Mouse (Mus musculus): ENCODE measurements around the gene Gm3417.
"Not testable (repeated sequence)": the region's sequence is repeated elsewhere in the genome, so short reads cannot be mapped to it uniquely, and the experiment has no call there.

The Gm3417 gene

DNA sequence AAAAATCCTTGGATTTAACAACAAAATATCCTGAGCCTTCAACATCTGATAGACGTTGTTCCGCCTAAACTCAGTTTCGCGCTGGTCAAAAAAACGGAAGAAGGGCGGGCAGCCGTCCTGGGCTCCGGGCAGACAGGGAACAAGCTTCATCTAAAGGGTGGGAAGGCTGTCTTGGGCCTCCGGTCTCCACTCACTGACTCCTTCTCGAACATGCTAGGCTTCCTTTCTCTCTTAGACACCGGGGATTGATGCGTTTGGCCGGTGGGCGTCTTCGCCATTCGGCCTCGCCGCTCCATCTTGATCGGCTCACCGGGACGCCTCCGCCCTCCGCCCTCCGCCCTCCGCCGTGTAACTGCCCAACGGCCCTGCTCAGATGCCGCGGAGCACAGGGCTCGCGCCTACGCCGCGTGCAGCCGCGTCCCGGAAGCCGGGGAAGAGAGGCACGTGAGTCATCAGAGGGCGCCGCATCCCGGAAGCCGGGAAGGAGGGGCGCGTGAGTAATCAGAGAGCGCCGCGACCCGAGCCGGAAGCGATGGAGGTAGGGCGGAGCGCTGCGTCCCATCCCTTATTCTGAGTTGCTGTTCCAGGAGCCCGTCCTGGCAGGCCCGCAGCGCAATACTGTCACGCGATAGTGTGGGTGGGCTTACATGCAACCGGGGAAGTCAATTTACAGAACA, at the start of gene Gm3417, which contains the start of gene 9030025P20Rik:
Gene Gm3417 (minus strand): TSS at position 429 of the 677 bp plus-strand sequence.
Gene 9030025P20Rik (plus strand): TSS at position 107 of the 677 bp plus-strand sequence.
- not testable (repeated sequence) for DNase-seq (ENCODE audit: low read depth, low spot score)

DNA sequence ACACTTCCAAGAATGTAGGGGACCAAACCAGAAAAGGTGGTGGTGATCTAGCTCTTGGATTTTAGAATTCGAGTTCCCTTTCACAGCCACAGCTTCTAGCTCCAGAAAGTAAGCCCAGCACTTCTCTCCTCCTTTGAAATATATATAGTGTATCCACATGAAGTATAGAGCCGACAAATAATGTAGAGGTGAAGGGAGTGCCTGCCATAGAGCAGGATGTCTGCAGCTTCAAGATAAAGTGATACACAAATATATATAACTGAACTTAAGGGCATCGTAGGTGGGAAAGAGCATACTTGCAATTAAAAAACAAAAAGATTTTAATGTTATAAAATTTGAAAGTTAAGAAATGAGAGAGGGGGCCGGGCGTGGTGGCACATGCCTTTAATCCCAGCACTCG, 46.9 kb upstream of the Gm3417 start:
- DNase-seq (ENCODE audit: low read depth, low spot score), result not testable (repeated sequence)

DNA sequence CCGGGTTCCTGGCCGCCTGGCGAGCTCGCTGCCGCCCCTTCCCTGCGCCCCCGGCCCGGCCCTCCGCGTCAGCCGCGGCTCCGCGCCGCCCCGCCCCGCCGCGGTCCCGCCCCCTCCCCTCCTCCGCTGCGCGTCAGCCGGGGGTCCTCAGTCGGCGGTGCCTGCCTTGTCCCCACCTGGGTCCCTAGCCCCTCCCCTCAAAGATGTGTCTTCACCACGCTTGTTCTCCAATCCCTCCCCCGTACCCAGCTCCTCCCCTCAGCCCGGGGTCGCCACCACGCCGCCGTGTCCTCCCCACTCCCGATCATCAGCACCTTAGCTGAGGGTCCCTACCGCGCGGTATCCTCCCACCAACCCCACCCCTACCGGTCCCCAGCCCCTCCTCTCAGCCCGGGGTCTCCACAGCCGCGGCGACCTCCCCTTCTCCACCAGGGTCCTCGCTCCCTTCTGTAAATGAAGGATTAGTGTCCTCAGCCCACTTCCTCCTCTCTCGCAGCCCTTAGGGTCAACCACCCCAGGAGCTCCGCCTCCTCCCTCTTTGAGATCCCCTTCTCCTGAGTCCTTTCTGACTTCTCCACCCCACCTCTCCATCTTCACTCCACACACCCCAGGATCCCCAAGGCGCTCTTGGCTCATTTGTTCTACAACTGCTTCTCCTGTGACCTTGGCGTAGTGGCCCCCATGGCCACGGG, 46.1 kb upstream of the Gm3417 start:
- not testable (repeated sequence) for DNase-seq (ENCODE audit: low read depth, low spot score)

DNA sequence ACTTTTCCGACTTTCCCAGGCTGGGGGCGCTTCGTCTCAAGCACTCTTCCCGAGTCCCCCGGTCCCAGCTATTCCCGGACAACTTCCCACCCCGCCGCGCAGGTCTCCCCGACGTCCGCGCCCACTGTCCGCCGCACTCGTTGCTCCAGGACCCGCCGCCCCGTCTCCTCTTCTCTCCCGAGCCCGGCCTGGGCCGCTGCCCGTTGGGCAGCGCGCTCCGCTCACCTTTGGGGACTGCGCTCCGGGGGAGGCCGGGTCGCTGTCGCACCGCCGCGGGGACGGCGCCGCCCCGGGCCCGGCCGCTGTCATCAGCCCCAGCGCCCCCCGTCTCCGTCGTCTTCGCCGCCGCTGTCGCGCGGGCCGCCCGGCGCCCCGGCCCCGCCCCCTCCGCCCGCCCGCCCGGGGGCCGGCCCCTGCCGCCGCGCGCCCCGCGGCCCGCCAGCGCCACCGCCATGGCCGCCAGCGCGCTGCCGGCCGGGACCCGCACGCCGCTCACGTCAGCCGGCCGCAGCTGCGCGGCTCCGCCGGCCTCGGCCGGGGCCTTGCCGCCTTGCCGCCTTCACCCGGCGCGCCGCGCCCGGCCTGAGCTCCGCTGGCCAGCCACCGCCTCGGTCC, 45.4 kb upstream of the Gm3417 start:
- not testable (repeated sequence) for DNase-seq (ENCODE audit: low read depth, low spot score)

DNA sequence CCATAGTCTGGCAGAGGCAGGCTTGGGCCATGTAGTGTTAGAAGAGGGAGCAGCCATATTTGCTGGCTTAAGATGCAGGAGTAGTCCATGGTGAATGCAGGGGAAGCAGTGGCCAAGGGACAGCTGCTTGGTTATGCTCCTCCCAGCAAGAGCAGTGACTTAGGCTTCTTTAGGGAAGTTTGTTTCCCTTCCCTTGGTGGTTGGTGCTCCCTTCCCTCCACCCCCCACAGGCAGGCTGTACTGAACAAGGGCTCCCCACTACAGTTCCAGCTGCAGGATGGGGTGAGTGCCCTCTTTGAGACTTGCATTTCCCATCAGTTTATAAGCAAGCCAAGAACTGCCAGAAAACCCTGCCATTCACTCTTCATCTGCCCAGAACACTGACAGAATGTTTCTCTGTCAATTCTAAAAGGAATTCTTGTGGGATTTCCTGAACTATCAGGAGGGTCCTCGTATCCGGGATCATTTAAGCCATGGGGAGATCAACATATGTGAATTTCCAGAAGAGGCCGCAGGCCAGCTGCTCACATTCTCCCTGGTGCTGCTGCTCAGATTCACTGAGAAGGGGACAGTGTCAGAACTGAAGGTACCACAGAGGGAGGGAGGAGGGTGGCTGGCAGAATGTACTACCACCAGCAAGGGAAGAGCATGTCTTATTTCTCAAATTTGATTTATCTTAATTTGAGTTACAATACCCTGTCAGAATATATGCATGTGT, 43.1 kb upstream of the Gm3417 start:
- DNase-seq (ENCODE audit: low read depth, low spot score), result not testable (repeated sequence)

DNA sequence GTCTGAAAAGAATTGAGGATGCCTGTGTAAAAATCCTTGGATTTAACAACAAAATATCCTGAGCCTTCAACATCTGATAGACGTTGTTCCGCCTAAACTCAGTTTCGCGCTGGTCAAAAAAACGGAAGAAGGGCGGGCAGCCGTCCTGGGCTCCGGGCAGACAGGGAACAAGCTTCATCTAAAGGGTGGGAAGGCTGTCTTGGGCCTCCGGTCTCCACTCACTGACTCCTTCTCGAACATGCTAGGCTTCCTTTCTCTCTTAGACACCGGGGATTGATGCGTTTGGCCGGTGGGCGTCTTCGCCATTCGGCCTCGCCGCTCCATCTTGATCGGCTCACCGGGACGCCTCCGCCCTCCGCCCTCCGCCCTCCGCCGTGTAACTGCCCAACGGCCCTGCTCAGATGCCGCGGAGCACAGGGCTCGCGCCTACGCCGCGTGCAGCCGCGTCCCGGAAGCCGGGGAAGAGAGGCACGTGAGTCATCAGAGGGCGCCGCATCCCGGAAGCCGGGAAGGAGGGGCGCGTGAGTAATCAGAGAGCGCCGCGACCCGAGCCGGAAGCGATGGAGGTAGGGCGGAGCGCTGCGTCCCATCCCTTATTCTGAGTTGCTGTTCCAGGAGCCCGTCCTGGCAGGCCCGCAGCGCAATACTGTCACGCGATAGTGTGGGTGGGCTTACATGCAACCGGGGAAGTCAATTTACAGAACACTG, 31.3 kb upstream of the Gm3417 start, which contains the start of gene Gm3435:
Gene Gm3435 (plus strand): TSS at position 471 of the 708 bp plus-strand sequence.
- DNase-seq (ENCODE audit: low read depth, low spot score), result not testable (repeated sequence)

DNA sequence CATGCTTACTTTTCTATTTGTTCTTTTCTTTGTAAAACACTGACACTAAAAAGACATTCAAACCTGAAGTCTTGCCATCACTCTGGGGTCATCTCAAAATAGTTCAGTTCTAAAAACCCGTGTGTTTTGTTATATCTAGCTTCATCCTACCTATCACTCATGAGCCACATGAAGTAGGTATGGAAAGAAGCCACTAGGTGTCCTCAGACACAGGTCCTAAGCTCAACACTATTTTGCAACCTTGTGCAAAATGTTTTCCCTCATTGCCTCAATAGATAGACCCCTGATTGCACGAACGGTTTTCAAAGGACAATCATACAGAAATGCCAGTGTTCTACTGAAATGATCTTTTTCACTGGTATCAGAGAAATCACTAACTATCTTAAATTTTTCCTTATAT, 30.5 kb upstream of the Gm3417 start:
- DNase-seq (ENCODE audit: low read depth, low spot score), result not testable (repeated sequence)

DNA sequence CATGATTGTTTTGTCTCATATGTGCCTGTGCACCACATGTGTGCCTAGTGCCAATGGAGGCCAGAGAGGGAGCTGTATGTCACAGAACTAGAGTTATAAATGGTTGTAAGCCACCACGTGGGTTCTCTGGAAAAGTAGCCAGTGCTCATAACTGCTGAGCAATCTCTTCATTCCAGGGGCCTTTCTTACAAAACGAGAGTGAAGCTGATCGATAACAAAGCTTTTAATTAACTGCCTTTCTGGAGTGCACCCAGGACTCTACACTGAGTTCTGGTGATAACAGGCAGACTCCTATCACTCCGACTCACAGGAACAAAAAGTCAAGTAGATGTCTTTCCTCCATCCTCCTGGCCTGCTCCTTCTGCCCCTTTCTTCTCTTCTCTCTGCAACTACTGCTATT, 21.5 kb upstream of the Gm3417 start:
- not testable (repeated sequence) for DNase-seq (ENCODE audit: low read depth, low spot score)

DNA sequence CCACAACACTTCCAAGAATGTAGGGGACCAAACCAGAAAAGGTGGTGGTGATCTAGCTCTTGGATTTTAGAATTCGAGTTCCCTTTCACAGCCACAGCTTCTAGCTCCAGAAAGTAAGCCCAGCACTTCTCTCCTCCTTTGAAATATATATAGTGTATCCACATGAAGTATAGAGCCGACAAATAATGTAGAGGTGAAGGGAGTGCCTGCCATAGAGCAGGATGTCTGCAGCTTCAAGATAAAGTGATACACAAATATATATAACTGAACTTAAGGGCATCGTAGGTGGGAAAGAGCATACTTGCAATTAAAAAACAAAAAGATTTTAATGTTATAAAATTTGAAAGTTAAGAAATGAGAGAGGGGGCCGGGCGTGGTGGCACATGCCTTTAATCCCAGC, 15.6 kb upstream of the Gm3417 start:
- DNase-seq (ENCODE audit: low read depth, low spot score), result not testable (repeated sequence)

DNA sequence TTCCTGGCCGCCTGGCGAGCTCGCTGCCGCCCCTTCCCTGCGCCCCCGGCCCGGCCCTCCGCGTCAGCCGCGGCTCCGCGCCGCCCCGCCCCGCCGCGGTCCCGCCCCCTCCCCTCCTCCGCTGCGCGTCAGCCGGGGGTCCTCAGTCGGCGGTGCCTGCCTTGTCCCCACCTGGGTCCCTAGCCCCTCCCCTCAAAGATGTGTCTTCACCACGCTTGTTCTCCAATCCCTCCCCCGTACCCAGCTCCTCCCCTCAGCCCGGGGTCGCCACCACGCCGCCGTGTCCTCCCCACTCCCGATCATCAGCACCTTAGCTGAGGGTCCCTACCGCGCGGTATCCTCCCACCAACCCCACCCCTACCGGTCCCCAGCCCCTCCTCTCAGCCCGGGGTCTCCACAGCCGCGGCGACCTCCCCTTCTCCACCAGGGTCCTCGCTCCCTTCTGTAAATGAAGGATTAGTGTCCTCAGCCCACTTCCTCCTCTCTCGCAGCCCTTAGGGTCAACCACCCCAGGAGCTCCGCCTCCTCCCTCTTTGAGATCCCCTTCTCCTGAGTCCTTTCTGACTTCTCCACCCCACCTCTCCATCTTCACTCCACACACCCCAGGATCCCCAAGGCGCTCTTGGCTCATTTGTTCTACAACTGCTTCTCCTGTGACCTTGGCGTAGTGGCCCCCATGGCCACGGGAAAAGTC, 14.7 kb upstream of the Gm3417 start:
- DNase-seq (ENCODE audit: low read depth, low spot score), result not testable (repeated sequence)

DNA sequence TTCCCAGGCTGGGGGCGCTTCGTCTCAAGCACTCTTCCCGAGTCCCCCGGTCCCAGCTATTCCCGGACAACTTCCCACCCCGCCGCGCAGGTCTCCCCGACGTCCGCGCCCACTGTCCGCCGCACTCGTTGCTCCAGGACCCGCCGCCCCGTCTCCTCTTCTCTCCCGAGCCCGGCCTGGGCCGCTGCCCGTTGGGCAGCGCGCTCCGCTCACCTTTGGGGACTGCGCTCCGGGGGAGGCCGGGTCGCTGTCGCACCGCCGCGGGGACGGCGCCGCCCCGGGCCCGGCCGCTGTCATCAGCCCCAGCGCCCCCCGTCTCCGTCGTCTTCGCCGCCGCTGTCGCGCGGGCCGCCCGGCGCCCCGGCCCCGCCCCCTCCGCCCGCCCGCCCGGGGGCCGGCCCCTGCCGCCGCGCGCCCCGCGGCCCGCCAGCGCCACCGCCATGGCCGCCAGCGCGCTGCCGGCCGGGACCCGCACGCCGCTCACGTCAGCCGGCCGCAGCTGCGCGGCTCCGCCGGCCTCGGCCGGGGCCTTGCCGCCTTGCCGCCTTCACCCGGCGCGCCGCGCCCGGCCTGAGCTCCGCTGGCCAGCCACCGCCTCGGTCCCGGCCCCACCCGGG, 14.0 kb upstream of the Gm3417 start:
- not testable (repeated sequence) for DNase-seq (ENCODE audit: low read depth, low spot score)

DNA sequence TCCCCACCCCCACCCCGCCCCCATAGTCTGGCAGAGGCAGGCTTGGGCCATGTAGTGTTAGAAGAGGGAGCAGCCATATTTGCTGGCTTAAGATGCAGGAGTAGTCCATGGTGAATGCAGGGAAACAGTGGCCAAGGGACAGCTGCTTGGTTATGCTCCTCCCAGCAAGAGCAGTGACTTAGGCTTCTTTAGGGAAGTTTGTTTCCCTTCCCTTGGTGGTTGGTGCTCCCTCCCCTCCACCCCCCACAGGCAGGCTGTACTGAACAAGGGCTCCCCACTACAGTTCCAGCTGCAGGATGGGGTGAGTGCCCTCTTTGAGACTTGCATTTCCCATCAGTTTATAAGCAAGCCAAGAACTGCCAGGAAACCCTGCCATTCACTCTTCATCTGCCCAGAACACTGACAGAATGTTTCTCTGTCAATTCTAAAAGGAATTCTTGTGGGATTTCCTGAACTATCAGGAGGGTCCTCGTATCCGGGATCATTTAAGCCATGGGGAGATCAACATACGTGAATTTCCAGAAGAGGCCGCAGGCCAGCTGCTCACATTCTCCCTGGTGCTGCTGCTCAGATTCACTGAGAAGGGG, 11.6 kb upstream of the Gm3417 start:
- not testable (repeated sequence) for DNase-seq (ENCODE audit: low read depth, low spot score)

DNA sequence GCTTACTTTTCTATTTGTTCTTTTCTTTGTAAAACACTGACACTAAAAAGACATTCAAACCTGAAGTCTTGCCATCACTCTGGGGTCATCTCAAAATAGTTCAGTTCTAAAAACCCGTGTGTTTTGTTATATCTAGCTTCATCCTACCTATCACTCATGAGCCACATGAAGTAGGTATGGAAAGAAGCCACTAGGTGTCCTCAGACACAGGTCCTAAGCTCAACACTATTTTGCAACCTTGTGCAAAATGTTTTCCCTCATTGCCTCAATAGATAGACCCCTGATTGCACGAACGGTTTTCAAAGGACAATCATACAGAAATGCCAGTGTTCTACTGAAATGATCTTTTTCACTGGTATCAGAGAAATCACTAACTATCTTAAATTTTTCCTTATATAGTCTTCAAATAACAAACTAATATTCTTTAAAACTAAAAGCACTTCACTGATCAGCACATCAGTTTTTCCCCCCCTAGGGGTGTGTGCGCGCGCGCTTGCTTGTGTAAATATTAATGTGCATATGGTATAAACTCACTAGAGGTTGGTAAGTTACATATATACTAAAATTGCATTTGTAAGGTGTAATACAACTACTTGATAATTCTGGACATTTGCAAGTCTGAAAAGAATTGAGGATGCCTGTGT, 750 bp downstream of the Gm3417 start:
- not testable (repeated sequence) for DNase-seq (ENCODE audit: low read depth, low spot score)

DNA sequence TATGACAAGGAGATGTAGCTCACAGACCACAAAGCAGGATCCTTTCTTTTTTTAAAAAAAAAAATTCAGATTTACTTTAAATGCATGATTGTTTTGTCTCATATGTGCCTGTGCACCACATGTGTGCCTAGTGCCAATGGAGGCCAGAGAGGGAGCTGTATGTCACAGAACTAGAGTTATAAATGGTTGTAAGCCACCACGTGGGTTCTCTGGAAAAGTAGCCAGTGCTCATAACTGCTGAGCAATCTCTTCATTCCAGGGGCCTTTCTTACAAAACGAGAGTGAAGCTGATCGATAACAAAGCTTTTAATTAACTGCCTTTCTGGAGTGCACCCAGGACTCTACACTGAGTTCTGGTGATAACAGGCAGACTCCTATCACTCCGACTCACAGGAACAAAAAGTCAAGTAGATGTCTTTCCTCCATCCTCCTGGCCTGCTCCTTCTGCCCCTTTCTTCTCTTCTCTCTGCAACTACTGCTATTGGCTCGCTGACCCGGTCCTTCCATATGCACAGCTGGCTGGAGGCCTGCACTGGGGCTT, 10.1 kb downstream of the Gm3417 start:
- DNase-seq (ENCODE audit: low read depth, low spot score), result not testable (repeated sequence)

DNA sequence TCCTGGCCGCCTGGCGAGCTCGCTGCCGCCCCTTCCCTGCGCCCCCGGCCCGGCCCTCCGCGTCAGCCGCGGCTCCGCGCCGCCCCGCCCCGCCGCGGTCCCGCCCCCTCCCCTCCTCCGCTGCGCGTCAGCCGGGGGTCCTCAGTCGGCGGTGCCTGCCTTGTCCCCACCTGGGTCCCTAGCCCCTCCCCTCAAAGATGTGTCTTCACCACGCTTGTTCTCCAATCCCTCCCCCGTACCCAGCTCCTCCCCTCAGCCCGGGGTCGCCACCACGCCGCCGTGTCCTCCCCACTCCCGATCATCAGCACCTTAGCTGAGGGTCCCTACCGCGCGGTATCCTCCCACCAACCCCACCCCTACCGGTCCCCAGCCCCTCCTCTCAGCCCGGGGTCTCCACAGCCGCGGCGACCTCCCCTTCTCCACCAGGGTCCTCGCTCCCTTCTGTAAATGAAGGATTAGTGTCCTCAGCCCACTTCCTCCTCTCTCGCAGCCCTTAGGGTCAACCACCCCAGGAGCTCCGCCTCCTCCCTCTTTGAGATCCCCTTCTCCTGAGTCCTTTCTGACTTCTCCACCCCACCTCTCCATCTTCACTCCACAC, 16.9 kb downstream of the Gm3417 start:
- not testable (repeated sequence) for DNase-seq (ENCODE audit: low read depth, low spot score)

DNA sequence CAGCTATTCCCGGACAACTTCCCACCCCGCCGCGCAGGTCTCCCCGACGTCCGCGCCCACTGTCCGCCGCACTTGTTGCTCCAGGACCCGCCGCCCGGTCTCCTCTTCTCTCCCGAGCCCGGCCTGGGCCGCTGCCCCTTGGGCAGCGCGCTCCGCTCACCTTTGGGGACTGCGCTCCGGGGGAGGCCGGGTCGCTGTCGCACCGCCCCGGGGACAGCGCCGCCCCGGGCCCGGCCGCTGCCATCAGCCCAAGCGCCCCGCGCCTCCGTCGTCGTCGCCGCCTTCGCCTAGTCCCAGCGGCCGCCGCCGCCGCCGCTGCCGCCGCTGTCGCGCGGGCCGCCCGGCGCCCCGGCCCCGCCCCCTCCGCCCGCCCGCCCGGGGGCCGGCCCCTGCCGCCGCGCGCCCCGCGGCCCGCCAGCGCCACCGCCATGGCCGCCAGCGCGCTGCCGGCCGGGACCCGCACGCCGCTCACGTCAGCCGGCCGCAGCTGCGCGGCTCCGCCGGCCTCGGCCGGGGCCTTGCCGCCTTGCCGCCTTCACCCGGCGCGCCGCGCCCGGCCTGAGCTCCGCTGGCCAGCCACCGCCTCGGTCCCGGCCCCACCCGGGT, 17.5 kb downstream of the Gm3417 start, which contains the start of gene Phf10:
Gene Phf10 (minus strand): TSS at position 323 of the 606 bp plus-strand sequence.
- DNase-seq (ENCODE audit: low read depth, low spot score), result not testable (repeated sequence)

DNA sequence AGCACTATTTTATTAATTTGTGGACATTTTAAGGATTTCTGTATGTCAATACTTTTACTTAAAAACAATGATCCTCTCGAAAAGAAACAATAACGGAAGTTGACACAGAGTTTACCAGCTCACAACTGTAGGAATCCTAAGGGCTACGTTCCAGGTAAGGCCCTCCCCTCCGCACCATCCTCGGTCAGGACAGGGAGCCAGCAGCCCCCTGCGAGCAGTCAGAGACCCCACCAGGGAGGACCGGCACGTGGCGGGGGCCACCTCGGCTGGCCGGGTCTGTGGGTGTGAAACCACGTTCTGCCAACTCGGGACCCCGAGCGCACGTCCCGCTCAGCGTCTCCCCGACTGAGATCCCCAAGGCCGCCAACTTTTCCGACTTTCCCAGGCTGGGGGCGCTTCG, 18.1 kb downstream of the Gm3417 start:
- DNase-seq (ENCODE audit: low read depth, low spot score), result no peak

DNA sequence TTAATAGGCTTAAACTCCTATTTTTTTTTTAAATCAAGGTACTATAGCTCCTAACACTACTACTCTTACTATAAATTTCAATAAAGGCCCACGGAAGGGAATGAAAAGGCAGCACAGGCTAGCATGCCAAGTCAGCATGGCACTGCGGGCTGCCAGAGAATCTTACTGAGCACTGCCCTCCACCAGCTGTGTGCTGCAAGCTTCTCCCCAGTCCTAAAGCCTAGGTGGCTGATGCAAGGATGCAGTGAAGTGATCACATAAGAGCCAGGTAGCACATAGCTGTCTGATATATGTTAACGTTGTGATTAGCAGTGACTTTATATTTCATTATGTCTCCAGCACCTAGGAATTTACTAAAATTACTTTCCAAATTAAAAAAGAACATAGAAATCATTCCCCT, 18.6 kb downstream of the Gm3417 start:
- DNase-seq (ENCODE audit: low read depth, low spot score), result no peak

All from forelimb bud, embryonic 11.5 days (tissue).